Mouse (Mus musculus): ENCODE data around the gene Krt35.

DNA sequence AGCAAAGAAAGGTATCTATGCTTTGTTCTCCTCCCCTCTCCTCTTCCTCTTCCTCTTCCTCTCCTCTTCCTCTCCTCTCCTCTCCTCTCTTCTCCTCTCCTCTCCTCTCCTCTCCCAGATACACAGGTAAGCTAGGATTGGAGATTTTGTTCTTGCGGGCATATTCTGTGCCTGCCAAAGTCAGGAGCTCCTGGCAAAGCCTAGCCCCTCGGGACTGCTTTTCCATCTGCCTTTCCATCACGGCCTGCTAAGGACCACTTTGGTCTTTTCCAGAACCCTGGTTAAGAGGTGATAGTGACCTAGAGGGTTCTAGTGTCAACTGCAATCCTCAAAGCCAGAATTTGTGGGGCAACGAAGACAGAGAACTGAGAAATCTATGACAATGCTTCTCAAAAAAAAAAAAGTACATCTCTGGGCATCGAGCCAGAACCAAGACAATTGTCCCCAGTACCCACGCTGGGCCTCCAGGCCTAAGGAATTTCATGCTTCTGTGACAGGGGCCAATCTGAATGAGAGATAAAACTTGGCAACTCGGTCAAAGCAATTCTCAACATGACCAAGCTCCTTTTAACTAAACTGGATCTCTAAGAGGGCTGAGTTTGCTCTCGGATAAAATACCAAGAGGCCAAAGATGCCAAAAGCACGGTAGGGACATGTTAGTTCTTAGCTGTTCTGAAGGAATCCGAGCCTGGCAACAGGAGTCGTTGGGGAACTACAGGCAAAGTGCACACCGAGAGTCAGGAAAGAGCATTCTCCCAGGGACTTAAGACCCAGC is 29.6 kb downstream of the Krt35 start:
- TF ChIP-seq CTCF (IDR thresholded peaks at IDR 0.05) = no peak
- no peak for TF ChIP-seq POLR2A (IDR thresholded peaks at IDR 0.05; ENCODE audit: insufficient read depth, low read depth, low read length)
- no peak for TF ChIP-seq EP300 (IDR thresholded peaks at IDR 0.05; ENCODE audit: insufficient read depth, low read depth, low read length)
